Mouse (Mus musculus) forebrain, embryonic 14.5 days (tissue): ENCODE measurements around the gene Depdc1b. TPM values are rescaled to one million over a fixed set of nuclear protein-coding genes. Genes with fewer than 3 reads are reported as not detected.

Experiments
- ATAC-seq: fragments of 200-750 bp; cut with Nextera tagmentation; 2 replicates; pipeline ENCODE4 v1.8.0; 2017; ENCODE audit warnings: mild to moderate bottlenecking, moderate library complexity
- DNase-seq: peaks from one replicate; pipeline ENCODE4 v3.0.0-alpha.2; 2015; ENCODE audit warnings: low spot score
- H3K27ac ChIP-seq: fragments of 300-500 bp; sonication (generic); 2 replicates; pipeline ENCODE4 v1.5.1; 2014; ENCODE audit warnings: low read depth, mild to moderate bottlenecking, control low read depth, low read length, moderate library complexity
- H3K27me3 ChIP-seq: fragments of 300-500 bp; sonication (generic); replicated peaks from 2 replicates; pipeline ENCODE4 v1.6.1; 2014; ENCODE audit warnings: low read length, control low read depth, mixed read lengths; ENCODE audit not compliant: control insufficient read depth, insufficient read depth
- H3K36me3 ChIP-seq: fragments of 300-500 bp; sonication (generic); 2 replicates; pipeline ENCODE4 v1.6.1; 2014; ENCODE audit warnings: low read length, control low read depth; ENCODE audit not compliant: control insufficient read depth, insufficient read depth
- H3K4me1 ChIP-seq: fragments of 300-500 bp; sonication (generic); 2 replicates; pipeline ENCODE4 v1.6.1; 2014; ENCODE audit warnings: antibody characterized with exemption, low read length, control low read depth; ENCODE audit not compliant: control insufficient read depth, insufficient read depth
- H3K4me2 ChIP-seq: fragments of 300-500 bp; sonication (generic); 2 replicates; pipeline ENCODE4 v1.6.1; 2014; ENCODE audit warnings: mild to moderate bottlenecking, control low read depth, low read length
- H3K4me3 ChIP-seq: fragments of 300-500 bp; sonication (generic); 2 replicates; pipeline ENCODE4 v1.5.1; 2014; ENCODE audit warnings: low read depth, low read length, control low read depth
- H3K9ac ChIP-seq: fragments of 300-500 bp; sonication (generic); 2 replicates; pipeline ENCODE4 v1.6.1; 2014; ENCODE audit warnings: mild to moderate bottlenecking, low read length, control low read depth, moderate library complexity
- H3K9me3 ChIP-seq: fragments of 300-500 bp; sonication (generic); replicated peaks from 2 replicates; pipeline ENCODE4 v1.6.1; 2016; ENCODE audit warnings: low read length, control low read depth, mixed read lengths; ENCODE audit not compliant: control insufficient read depth
- WGBS: fragments of 180-500 bp; shearing (Covaris S2); extraction: QIAGEN DNeasy Blood & Tissue Kit; methylation state at CpG from one replicate; pipeline ENCODE4 v1.1.7; 2014; 5-methylcytosine and 5-hydroxymethylcytosine counted together
- polyA plus RNA-seq: library from polyadenylated mRNA; unstranded; fragments of >200 nt; fragmentation: Nextera tagmentation; extraction: Ambion mirVana; gene quantifications from 2 replicates; pipeline ENCODE4 v1.2.1, GENCODE M21; 2014

Gene Depdc1b
- polyA plus RNA-seq, 1 experiment from 2014 or later, result 6.8 TPM

- H3K4me2 ChIP-seq, result no peak overlapping the region
- H3K9ac ChIP-seq, result no peak overlapping the region
- WGBS, result 92% methylated on average over 9 of the region's 9 CpGs
- no peaks in the 10 kb centered on the region for H3K27me3 ChIP-seq
- no peaks in the 10 kb centered on the region for H3K4me1 ChIP-seq
- H3K36me3 ChIP-seq, result peaks cover 12% of the 10 kb centered on the region
- no peak overlapping the region for H3K4me3 ChIP-seq
- H3K27ac ChIP-seq, result no peak overlapping the region
- DNase-seq, result no peak
- no peak for ATAC-seq
- no peaks in the 10 kb centered on the region for H3K9me3 ChIP-seq
Observed at GRCm38 (mm10) chr13:108386058-108386457, 69.9 kb downstream of the Depdc1b start.

- ATAC-seq (peak; percentile 72), DNase-seq (peak; percentile 67)
- no peaks in the 10 kb centered on the region for H3K27me3 ChIP-seq
- H3K9ac ChIP-seq, result no peak overlapping the region
- H3K4me3 ChIP-seq, result no peak overlapping the region
- 0 out of 2 replicates have a peak, but pooled peaks cover 3% of the 10 kb centered on the region for H3K36me3 ChIP-seq
- no peaks in the 10 kb centered on the region for H3K9me3 ChIP-seq
- no peak overlapping the region for H3K4me2 ChIP-seq
- H3K4me1 ChIP-seq, result no peaks in the 10 kb centered on the region
- no peak overlapping the region for H3K27ac ChIP-seq
- WGBS, result 12% methylated on average over 1 of the region's 1 CpGs
Observed at GRCm38 (mm10) chr13:108390565-108390964, 74.4 kb downstream of the Depdc1b start.

- no peak overlapping the region for H3K4me3 ChIP-seq
- 95% methylated on average over 5 of the region's 5 CpGs for WGBS
- no peaks in the 10 kb centered on the region for H3K9me3 ChIP-seq
- no peaks in the 10 kb centered on the region for H3K36me3 ChIP-seq
- ATAC-seq, result no peak
- H3K4me2 ChIP-seq, result no peak overlapping the region
- no peak overlapping the region for H3K27ac ChIP-seq
- H3K27me3 ChIP-seq, result no peaks in the 10 kb centered on the region
- H3K9ac ChIP-seq, result no peak overlapping the region
- no peaks in the 10 kb centered on the region for H3K4me1 ChIP-seq
- no peak for DNase-seq
Observed at GRCm38 (mm10) chr13:108403197-108403596, 87.1 kb downstream of the Depdc1b start.

GRCm38 (mm10) chr13:108404372-108404771, 88.2 kb downstream of the Depdc1b start:
- H3K36me3 ChIP-seq, result no peaks in the 10 kb centered on the region
- H3K4me2 ChIP-seq, result no peak overlapping the region
- H3K9me3 ChIP-seq, result no peaks in the 10 kb centered on the region
- ATAC-seq (no peak), DNase-seq (no peak)
- WGBS, result 86% methylated on average over 4 of the region's 4 CpGs
- no peaks in the 10 kb centered on the region for H3K4me1 ChIP-seq
- H3K27me3 ChIP-seq, result no peaks in the 10 kb centered on the region
- no peak overlapping the region for H3K4me3 ChIP-seq
- H3K9ac ChIP-seq, result no peak overlapping the region
- no peak overlapping the region for H3K27ac ChIP-seq

GRCm38 (mm10) chr13:108415464-108415863, 99.3 kb downstream of the Depdc1b start:
- Histone ChIP-seq H3K4me3 (no peak overlapping the region), H3K27me3 (no peaks in the 10 kb centered on the region), H3K36me3 (no peaks in the 10 kb centered on the region), H3K4me2 (no peak overlapping the region), H3K4me1 (no peaks in the 10 kb centered on the region), H3K27ac (no peak overlapping the region), H3K9ac (no peak overlapping the region), H3K9me3 (no peaks in the 10 kb centered on the region)
- no peak for ATAC-seq
- 86% methylated on average over 2 of the region's 2 CpGs for whole genome bisulfite sequencing
- no peak for DNase-seq

- Histone ChIP-seq H3K36me3 (no peaks in the 10 kb centered on the region), H3K4me2 (no peak overlapping the region), H3K27ac (no peak overlapping the region), H3K4me3 (no peak overlapping the region), H3K9ac (no peak overlapping the region), H3K4me1 (no peaks in the 10 kb centered on the region), H3K27me3 (no peaks in the 10 kb centered on the region), H3K9me3 (no peaks in the 10 kb centered on the region)
- DNase-seq (no peak), ATAC-seq (no peak)
- 94% methylated on average over 1 of the region's 1 CpGs for WGBS
Observed at GRCm38 (mm10) chr13:108418741-108419507, 102.8 kb downstream of the Depdc1b start.

GRCm38 (mm10) chr13:108426322-108426721, 110.2 kb downstream of the Depdc1b start:
- Histone ChIP-seq H3K4me2 (no peak overlapping the region), H3K27me3 (no peaks in the 10 kb centered on the region), H3K4me1 (no peaks in the 10 kb centered on the region), H3K27ac (no peak overlapping the region), H3K36me3 (no peaks in the 10 kb centered on the region), H3K9me3 (no peaks in the 10 kb centered on the region), H3K4me3 (no peak overlapping the region), H3K9ac (no peak overlapping the region)
- DNase-seq (no peak), ATAC-seq (no peak)
- WGBS, result 41% methylated on average over 5 of the region's 5 CpGs

- DNase-seq (no peak), ATAC-seq (no peak)
- Histone ChIP-seq H3K4me1 (no peaks in the 10 kb centered on the region), H3K27me3 (no peaks in the 10 kb centered on the region), H3K36me3 (no peaks in the 10 kb centered on the region), H3K4me3 (no peak overlapping the region), H3K9ac (no peak overlapping the region), H3K27ac (no peak overlapping the region), H3K4me2 (no peak overlapping the region), H3K9me3 (no peaks in the 10 kb centered on the region)
- 79% methylated on average over 6 of the region's 6 CpGs for WGBS
Observed at GRCm38 (mm10) chr13:108428809-108429208, 112.7 kb downstream of the Depdc1b start.

- Histone ChIP-seq H3K36me3 (no peaks in the 10 kb centered on the region), H3K9me3 (no peaks in the 10 kb centered on the region), H3K4me3 (no peak overlapping the region), H3K4me2 (no peak overlapping the region), H3K27me3 (no peaks in the 10 kb centered on the region), H3K27ac (no peak overlapping the region), H3K4me1 (no peaks in the 10 kb centered on the region), H3K9ac (no peak overlapping the region)
- WGBS, result 65% methylated on average over 2 of the region's 2 CpGs
- no peak for ATAC-seq
- DNase-seq, result no peak
Observed at GRCm38 (mm10) chr13:108429623-108430022, 113.5 kb downstream of the Depdc1b start.
